Mouse (Mus musculus): ENCODE measurements around the gene Ier3. TPM values are rescaled to one million over a fixed set of nuclear protein-coding genes. Genes with fewer than 3 reads are reported as not detected.

Ier3 gene
- polyA plus RNA-seq, 1 experiment from 2014 or later: 2.7 TPM

Small RNA genes within 50 kb of the gene (microRNA-seq; reads per million reads assigned to microRNA genes)
- 1.9 reads per million for gene Gm28033 (ENCODE audit: borderline number of aligned reads)

Other genes with a start within 250 kb of the Ier3 start
- gene Sfta2, start 220.1 kb upstream of the Ier3 start, polyA plus RNA-seq (2014; fragmentation: Nextera tagmentation; extraction: Ambion mirVana): not detected in 2 replicates
- not detected in 2 replicates for gene Gm9573, start 195.0 kb upstream of the Ier3 start, polyA plus RNA-seq (2014; fragmentation: Nextera tagmentation; extraction: Ambion mirVana)
- gene Mucl3, start 178.0 kb upstream of the Ier3 start, polyA plus RNA-seq (2014; fragmentation: Nextera tagmentation; extraction: Ambion mirVana): 0.13 and 0.28 TPM in 2 replicates
- 9.1 and 10.4 TPM in 2 replicates for gene Vars2, start 154.1 kb upstream of the Ier3 start, polyA plus RNA-seq (2014; fragmentation: Nextera tagmentation; extraction: Ambion mirVana)
- gene Gtf2h4, start 147.9 kb upstream of the Ier3 start, polyA plus RNA-seq (2014; fragmentation: Nextera tagmentation; extraction: Ambion mirVana): 43.3 and 53.4 TPM in 2 replicates
- 20.4 and 24.6 TPM in 2 replicates for gene Ddr1, start 117.1 kb upstream of the Ier3 start, polyA plus RNA-seq (2014; fragmentation: Nextera tagmentation; extraction: Ambion mirVana)
- 46.7 and 53.8 TPM in 2 replicates for gene Flot1, start 1.5 kb downstream of the Ier3 start, polyA plus RNA-seq (2014; fragmentation: Nextera tagmentation; extraction: Ambion mirVana)
- 1,420 and 1,481 TPM in 2 replicates for gene Tubb5, start 16.6 kb downstream of the Ier3 start, polyA plus RNA-seq (2014; fragmentation: Nextera tagmentation; extraction: Ambion mirVana)
- 22.2 and 23.4 TPM in 2 replicates for gene Mdc1, start 19.8 kb downstream of the Ier3 start, polyA plus RNA-seq (2014; fragmentation: Nextera tagmentation; extraction: Ambion mirVana)
- gene Nrm, start 39.6 kb downstream of the Ier3 start, polyA plus RNA-seq (2014; fragmentation: Nextera tagmentation; extraction: Ambion mirVana): 48.8 and 53.2 TPM in 2 replicates
- gene Ppp1r18, start 43.9 kb downstream of the Ier3 start, polyA plus RNA-seq (2014; fragmentation: Nextera tagmentation; extraction: Ambion mirVana): 24.1 and 24.6 TPM in 2 replicates
- gene Dhx16, start 58.1 kb downstream of the Ier3 start, polyA plus RNA-seq (2014; fragmentation: Nextera tagmentation; extraction: Ambion mirVana): 38.6 and 47.2 TPM in 2 replicates
- 21.2 and 25.6 TPM in 2 replicates for gene 2310061I04Rik, start 75.7 kb downstream of the Ier3 start, polyA plus RNA-seq (2014; fragmentation: Nextera tagmentation; extraction: Ambion mirVana)
- gene Atat1, start 88.4 kb downstream of the Ier3 start, polyA plus RNA-seq (2014; fragmentation: Nextera tagmentation; extraction: Ambion mirVana): 101 and 108 TPM in 2 replicates
- gene Mrps18b, start 94.7 kb downstream of the Ier3 start, polyA plus RNA-seq (2014; fragmentation: Nextera tagmentation; extraction: Ambion mirVana): 69.5 and 72.0 TPM in 2 replicates
- 38.1 and 38.2 TPM in 2 replicates for gene Ppp1r10, start 94.8 kb downstream of the Ier3 start, polyA plus RNA-seq (2014; fragmentation: Nextera tagmentation; extraction: Ambion mirVana)
- gene Abcf1, start 148.1 kb downstream of the Ier3 start, polyA plus RNA-seq (2014; fragmentation: Nextera tagmentation; extraction: Ambion mirVana): 96.7 and 112 TPM in 2 replicates
- gene Gnl1, start 158.2 kb downstream of the Ier3 start, polyA plus RNA-seq (2014; fragmentation: Nextera tagmentation; extraction: Ambion mirVana): 31.3 and 32.3 TPM in 2 replicates
- gene Prr3, start 158.6 kb downstream of the Ier3 start, polyA plus RNA-seq (2014; fragmentation: Nextera tagmentation; extraction: Ambion mirVana): 37.7 and 38.2 TPM in 2 replicates
- gene H2-T24, start 198.9 kb downstream of the Ier3 start, polyA plus RNA-seq (2014; fragmentation: Nextera tagmentation; extraction: Ambion mirVana): 2.2 and 2.4 TPM in 2 replicates
- gene H2-T23, start 211.2 kb downstream of the Ier3 start, polyA plus RNA-seq (2014; fragmentation: Nextera tagmentation; extraction: Ambion mirVana): 3.7 and 3.9 TPM in 2 replicates
- 12.7 and 13.2 TPM in 2 replicates for gene H2-T22, start 221.1 kb downstream of the Ier3 start, polyA plus RNA-seq (2014; fragmentation: Nextera tagmentation; extraction: Ambion mirVana)
- gene Gm6034, start 221.3 kb downstream of the Ier3 start, polyA plus RNA-seq (2014; fragmentation: Nextera tagmentation; extraction: Ambion mirVana): not detected in 2 replicates
- 0.20 TPM in 1 of 2 replicates, not detected in the other for gene Gm11127, start 236.7 kb downstream of the Ier3 start, polyA plus RNA-seq (2014; fragmentation: Nextera tagmentation; extraction: Ambion mirVana)

Data from embryonic facial prominence, embryonic 11.5 days (tissue).